Mouse (Mus musculus): Measurements from ENCODE around the gene Reps2.

The Reps2 gene

GRCm38 (mm10) chrX:162643091-162643788, at the start of gene Reps2:
Reps2 (minus strand) TSS chrX:162643649.
- DNase-seq (ENCODE audit: extremely low spot score, low read depth, low spot score) = no peak

DNA sequence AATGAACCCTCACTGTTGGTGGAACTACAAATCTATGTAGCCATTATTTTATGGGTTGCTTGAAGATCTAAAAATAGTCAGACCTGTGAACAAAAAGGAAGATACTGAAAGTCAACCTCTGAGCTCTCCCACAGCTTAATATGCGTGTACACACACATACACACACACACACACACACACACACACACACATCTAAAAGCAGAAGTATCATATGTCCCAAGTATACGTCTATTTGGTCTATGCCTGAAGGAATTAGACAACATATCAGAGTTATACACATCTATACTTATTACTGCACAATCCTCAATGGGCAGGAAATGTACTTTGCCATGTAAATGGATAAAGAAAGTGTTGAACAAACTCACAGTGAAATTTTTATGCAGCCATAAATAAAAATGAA, 47.8 kb upstream of the Reps2 start:
- no peak for DNase-seq (ENCODE audit: extremely low spot score, low read depth, low spot score)

- DNase-seq (ENCODE audit: extremely low spot score, low read depth, low spot score) = no peak
These were observed 41.9 kb upstream of the Reps2 start for GRCm38 (mm10) chrX:162685394-162685793.

DNA sequence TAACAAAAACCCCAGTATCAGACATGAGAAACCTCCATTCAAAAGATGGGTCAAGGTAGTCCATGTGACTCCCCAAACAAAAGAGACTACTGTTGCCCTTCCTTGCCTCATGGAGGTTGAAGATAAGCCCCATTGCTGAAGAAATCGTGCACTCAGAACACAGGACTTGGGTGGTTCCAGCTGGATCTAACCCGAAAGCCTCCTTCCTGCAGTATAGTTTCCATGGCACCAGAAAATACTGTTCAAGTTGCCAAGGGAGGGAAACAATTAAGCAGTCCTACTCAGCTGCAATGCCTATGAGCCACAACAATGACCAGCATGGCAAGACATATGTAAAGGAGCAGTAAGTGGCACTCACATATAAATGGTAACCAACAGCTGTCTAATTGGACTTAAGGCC, 36.1 kb upstream of the Reps2 start:
- DNase-seq (ENCODE audit: extremely low spot score, low read depth, low spot score) = no peak

GRCm38 (mm10) chrX:162678820-162679219, 35.4 kb upstream of the Reps2 start:
- DNase-seq (ENCODE audit: extremely low spot score, low read depth, low spot score) = no peak

DNA sequence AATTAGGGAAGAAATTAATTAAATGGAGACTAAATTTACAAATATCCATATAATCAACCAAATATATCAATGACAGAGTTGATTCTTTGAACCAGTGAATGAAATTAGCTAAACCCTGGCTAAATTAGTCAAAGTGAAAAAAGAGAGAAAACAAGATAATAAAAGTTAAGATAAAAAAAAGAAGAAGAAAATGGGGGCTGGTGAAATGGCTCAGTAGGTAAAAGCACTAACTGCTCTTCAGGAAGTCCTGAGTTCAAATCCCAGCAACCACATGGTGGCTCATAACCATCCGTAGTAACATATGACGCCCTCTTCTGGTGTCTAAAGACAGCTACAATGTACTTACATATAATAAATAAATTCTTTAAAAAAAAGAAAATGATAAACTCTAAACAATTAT, 22.7 kb upstream of the Reps2 start:
- no peak for DNase-seq (ENCODE audit: extremely low spot score, low read depth, low spot score)

GRCm38 (mm10) chrX:162660182-162660581, 16.7 kb upstream of the Reps2 start:
- no peak for DNase-seq (ENCODE audit: extremely low spot score, low read depth, low spot score)

- DNase-seq (ENCODE audit: extremely low spot score, low read depth, low spot score) = no peak
These were observed 10.1 kb upstream of the Reps2 start for GRCm38 (mm10) chrX:162653518-162653917.

DNA sequence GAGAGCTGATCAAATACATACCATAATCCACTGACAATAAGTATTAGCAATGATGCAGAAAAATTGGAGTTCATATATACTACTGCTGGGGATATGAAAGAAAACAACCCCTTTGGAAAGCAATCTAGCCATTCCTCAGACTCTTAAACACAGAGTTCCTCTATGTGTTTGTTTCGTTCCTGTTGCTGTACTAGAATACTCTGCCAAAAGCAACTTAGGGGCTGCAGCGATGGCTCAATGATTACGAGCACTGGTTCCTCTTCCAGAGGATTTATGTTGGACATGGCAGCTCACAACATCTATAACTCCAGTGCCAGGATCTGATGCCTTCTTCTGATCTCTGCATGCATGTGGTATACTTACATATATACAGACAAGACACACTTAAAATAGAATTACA, 9.0 kb upstream of the Reps2 start:
- DNase-seq (ENCODE audit: extremely low spot score, low read depth, low spot score) = no peak

DNA sequence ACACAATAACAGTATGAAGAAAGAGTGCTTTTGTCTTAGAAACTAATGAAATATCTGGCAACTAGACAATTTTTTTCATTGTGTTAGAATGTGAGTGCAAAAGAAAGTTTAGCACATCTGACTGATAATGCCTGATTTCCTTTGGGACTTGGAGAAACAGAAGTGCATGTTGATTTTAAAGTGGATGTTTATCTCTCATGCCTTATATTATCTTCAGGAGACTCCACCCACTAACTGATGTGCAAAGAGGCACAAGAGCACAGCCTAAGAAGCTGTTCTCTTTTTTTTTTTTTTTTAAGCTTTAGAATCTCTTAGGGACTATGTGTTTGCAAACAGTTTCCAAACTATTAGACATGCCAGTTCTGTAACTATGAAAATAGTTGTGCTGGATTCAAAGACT, 7.7 kb upstream of the Reps2 start:
- DNase-seq (ENCODE audit: extremely low spot score, low read depth, low spot score) = no peak

DNA sequence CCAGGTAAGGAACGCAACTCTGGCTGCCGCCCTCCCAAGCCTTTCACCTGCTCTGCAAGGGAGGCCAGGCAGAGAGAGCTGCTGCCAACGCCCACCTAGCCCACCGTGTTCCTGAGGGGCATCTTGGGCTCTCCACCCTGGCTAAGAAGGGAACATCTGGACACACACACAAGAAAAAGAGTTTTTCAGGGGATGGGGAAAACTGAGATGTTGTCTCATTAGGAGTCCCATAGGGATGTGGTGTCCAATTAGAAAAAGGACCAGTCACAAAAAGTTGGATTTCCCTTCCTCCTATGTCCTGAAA, 292 bp upstream of the Reps2 start:
- no peak for DNase-seq (ENCODE audit: extremely low spot score, low read depth, low spot score)

GRCm38 (mm10) chrX:162642402-162643090, 903 bp downstream of the Reps2 start:
- no peak for DNase-seq (ENCODE audit: extremely low spot score, low read depth, low spot score)

GRCm38 (mm10) chrX:162641764-162642163, 1.7 kb downstream of the Reps2 start:
- no peak for DNase-seq (ENCODE audit: extremely low spot score, low read depth, low spot score)

GRCm38 (mm10) chrX:162635159-162635558, 8.3 kb downstream of the Reps2 start:
- DNase-seq (ENCODE audit: extremely low spot score, low read depth, low spot score) = no peak

GRCm38 (mm10) chrX:162622091-162622437, 21.4 kb downstream of the Reps2 start:
- no peak for DNase-seq (ENCODE audit: extremely low spot score, low read depth, low spot score)

- no peak for DNase-seq (ENCODE audit: extremely low spot score, low read depth, low spot score)
These were observed 22.0 kb downstream of the Reps2 start for GRCm38 (mm10) chrX:162621194-162622090.

DNA sequence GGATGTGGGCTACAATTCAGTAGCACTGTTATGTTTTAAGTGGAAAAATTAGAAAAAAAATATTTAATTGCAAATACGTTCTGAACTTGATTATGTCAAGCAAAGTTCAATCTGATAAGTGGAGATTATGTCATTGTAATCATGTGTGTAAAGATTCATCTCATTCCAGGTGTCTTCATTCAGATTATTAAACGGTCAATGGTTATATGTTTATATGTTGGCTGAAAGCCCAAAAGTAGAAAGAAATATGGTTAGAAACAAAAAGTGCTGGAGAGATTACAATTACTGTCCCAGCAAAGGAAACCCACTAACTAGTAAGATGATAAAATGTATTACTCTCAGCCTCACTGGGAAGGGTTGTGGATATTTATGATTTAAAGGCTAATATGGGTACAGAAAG, 23.7 kb downstream of the Reps2 start:
- no peak for DNase-seq (ENCODE audit: extremely low spot score, low read depth, low spot score)

DNA sequence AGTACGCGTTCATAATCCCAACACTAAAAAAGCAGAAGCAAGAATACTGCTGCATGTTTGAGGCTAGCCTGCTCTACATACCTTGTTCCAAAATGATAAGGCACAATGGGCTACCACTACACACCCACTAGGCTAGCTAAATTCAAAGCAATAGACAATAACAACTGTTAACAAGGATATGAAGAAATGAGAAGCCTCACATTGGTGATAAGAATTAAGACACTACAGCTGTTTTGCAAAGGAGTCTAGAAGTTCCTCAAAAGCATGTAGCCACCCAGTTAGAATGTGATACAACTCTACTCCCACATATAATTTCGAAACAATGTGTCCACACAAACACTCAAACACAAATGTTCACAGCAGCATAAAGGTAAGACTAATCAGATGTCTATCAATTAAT, 24.9 kb downstream of the Reps2 start:
- DNase-seq (ENCODE audit: extremely low spot score, low read depth, low spot score) = no peak

DNA sequence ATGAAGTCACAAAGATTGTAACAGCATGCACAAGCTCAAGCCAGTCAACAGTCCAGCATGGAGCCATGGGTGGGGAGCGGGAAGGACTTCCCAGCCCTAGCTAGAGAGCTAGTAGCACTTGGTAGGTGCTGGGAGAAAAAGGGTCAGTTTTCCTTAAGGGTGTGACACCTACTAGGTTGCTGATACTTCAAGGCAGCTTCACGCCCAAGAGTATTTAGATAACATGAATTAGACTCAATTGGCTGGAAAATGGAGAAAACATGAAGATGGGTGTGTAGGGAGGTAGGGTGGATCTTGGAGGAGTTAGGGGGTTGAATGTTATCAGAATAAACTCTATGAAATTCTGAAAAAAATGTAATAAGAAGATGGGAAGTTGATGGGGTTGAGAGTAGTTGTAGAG, 37.3 kb downstream of the Reps2 start:
- no peak for DNase-seq (ENCODE audit: extremely low spot score, low read depth, low spot score)

DNA sequence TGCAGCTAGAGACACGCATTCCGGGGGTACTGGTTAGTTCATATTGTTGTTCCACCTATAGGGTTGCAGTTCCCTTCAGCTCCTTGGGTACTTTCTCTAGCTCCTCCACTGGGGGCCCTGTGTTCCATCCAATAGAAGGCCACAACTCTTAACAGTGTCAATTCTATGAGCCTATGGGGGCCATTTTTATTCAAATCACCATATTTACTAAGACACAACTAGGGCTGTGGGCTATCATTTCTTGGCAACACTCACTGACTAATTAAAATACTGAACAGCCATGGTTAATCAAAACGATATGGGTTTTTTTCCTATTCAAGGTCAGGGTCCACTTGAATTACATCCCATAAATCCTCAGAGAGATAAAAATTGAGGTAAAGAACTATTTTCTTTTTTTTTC, 43.8 kb downstream of the Reps2 start:
- DNase-seq (ENCODE audit: extremely low spot score, low read depth, low spot score) = no peak

GRCm38 (mm10) chrX:162591005-162591801, 52.2 kb downstream of the Reps2 start:
- DNase-seq (ENCODE audit: extremely low spot score, low read depth, low spot score) = no peak
